ENCODE assay signal across 14 mouse cellular contexts in the genomic region with DNA sequence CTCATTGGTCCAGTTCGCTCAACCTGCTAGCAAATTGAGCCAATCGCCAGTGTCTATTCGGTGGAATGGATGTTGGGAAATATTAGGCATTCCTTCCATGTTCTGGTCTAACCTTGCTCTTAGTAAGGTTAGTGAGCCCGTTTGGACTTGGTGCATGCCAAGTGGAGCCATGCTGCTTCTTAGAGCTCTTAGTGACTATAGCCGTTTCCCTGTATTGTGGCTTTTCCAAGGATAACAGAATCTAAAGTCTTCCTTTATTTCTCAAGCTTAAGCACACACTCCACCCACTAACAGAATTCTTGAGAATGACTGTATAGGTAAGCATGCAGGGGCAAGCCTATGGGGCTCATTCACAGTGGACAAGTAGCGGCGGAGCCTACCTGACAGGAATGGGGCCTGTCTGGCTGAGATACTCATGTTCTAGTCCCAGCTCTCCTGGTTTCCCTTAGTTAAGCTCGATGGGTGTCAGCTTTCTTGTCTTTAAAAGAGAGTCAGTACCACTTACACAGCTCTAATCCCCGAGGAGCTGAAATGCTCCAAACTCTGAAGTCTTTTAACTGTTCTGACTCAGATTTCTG.
"Had no signal": no experiment of that assay in that cellular context is flagged by ENCODE, and none has a peak within 500 bp of the region (broad histone marks: within the 10 kb centered on the region; RNA-seq: fewer than 3 reads in every experiment).

No protein-coding gene starts in this region.

- H3K9me3 ChIP-seq: intestine, embryonic 15.5 days; limb, embryonic 10.5 days; limb, embryonic 13.5 days; liver, embryonic 13.5 days had no signal

- H3K4me1 ChIP-seq: intestine, embryonic 15.5 days; liver, embryonic 13.5 days had no signal

- DNase-seq: kidney, adult 9 months; kidney, postnatal 14 days; kidney, postnatal 4 days; liver; liver, embryonic 13.5 days; lung, embryonic 14.5 days; lung, postnatal 10 days; lung, postnatal 36 days; midbrain, embryonic 14.5 days; thymus, postnatal 25 days had no signal

- H3K27me3 ChIP-seq: intestine, embryonic 15.5 days; limb, embryonic 13.5 days; liver, embryonic 13.5 days had no signal

- H3K9ac ChIP-seq: intestine, embryonic 15.5 days; limb, embryonic 13.5 days; liver, embryonic 13.5 days; lung, embryonic 14.5 days had no signal

- ATAC-seq: intestine, embryonic 15.5 days had no signal

- H3K27ac ChIP-seq: intestine, embryonic 15.5 days; limb, embryonic 10.5 days; limb, embryonic 13.5 days; liver, embryonic 13.5 days had no signal

- H3K4me3 ChIP-seq: intestine, embryonic 15.5 days; limb, embryonic 10.5 days; limb, embryonic 13.5 days; liver, embryonic 13.5 days had no signal

- H3K36me3 ChIP-seq: intestine, embryonic 15.5 days; limb, embryonic 10.5 days; limb, embryonic 13.5 days; liver, embryonic 13.5 days had no signal

- H3K4me2 ChIP-seq: intestine, embryonic 15.5 days; limb, embryonic 13.5 days; liver, embryonic 13.5 days; lung, embryonic 14.5 days; midbrain, embryonic 11.5 days had no signal
